Mouse (Mus musculus): ENCODE measurements around the gene Zmat5.

DNA sequence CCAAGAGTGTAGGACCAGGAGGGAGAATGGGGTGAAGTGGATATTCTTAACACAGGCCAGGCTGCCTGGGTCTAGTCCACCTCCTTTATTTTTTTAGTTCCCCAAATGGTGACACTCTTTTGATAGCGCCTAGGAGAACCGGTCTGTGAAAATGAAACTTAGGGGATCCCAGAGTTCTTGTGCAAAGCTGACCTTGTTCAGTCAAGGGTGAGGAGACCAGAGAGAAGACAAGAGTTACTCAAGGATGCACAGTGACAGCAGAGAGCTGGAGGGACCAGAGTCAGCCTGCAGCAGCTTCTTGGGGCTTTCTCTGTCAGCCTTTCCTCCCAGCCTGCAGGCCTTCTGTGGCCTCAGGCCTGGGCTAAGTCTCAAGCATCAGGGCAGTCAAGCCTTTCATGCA lies 58.0 kb downstream of the Zmat5 start:
- TF ChIP-seq CTCF (IDR thresholded peaks at IDR 0.05) (no peak), POLR2A (IDR thresholded peaks at IDR 0.05; ENCODE audit: insufficient read depth, low read depth, low read length) (no peak), EP300 (IDR thresholded peaks at IDR 0.05; ENCODE audit: insufficient read depth, low read depth, low read length) (no peak)
